Comparison of ENCODE assay signal across 8 mouse cellular contexts in the genomic region with DNA sequence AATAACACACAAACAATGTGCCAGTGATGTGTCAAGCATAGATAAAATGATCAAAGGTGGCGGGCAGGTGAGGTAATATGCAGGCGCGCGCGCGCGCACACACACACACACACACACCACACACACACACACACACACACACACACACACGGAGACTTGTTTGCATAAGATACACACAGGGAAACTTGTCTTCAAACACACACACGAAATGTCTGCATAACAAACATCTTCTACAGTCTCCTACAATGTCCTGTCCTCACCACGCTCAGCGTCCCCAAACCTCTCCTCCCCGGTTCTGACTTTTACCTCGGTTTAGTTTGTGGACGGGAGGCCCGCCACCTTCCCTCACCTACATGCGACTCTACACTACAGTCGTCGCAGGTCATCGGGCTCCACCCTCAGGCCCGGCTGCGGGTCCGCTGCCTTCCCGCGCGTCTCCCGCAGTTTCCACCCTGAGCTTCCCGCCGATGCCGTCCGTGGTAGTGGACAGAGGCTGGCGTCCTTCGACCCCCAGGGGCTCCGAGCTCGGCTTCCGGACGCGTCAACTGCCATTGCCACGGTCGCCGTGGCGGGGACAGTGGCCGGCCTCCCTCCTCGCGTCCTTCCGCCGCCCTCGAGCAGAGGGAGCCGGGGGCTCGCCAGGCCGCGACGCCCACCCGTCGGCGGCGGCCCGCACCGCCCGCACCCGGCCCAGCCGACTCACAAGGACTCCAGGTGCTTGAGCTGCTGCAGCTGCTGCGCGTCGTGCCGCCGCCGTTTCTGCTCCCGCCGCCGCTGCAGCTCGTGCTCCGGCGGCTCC. TPM values are rescaled to one million over a fixed set of nuclear protein-coding genes. Genes with fewer than 3 reads are reported as not detected.
DNase-seq lines count a peak whose midpoint lies in the region; ATAC-seq and TF ChIP-seq lines count a peak whose summit lies in the region.

No protein-coding gene starts in this region.

- H3K36me3 ChIP-seq in E14TG2a.4 (ENCODE audit: insufficient read depth, low read length): peaks cover 21% of the 10 kb centered on the region
- H3K36me3 ChIP-seq in heart, embryonic 15.5 days: peaks cover 11% of the 10 kb centered on the region; the same call in 1 of the 2 replicates
- no peaks in the 10 kb centered on the region for H3K36me3 ChIP-seq in lung, postnatal 0 days (ENCODE audit: insufficient read depth, low read length)

- WGBS in heart, embryonic 15.5 days: under 1% methylated on average over 67 of the region's 73 CpGs
- under 1% methylated on average over 59 of the region's 73 CpGs for WGBS in lung, postnatal 0 days

- H3K9ac ChIP-seq in heart, embryonic 15.5 days: peak overlapping the region; percentile 91
- H3K9ac ChIP-seq in lung, postnatal 0 days (replicated peaks; ENCODE audit: low read depth): peak overlapping the region; percentile 89

- peak overlapping the region; percentile 92 for H3K27ac ChIP-seq in heart, embryonic 15.5 days
- peak overlapping the region; percentile 92 for H3K27ac ChIP-seq in lung, postnatal 0 days (ENCODE audit: low read length)

- no peaks in the 10 kb centered on the region for H3K9me3 ChIP-seq in E14TG2a.4 (ENCODE audit: low read length)
- H3K9me3 ChIP-seq in heart, embryonic 15.5 days (replicated peaks): no peaks in the 10 kb centered on the region
- H3K9me3 ChIP-seq in lung, postnatal 0 days (ENCODE audit: low read length): no peaks in the 10 kb centered on the region

- no peak for TF ChIP-seq CTCF in E14TG2a.4 (conservative IDR thresholded peaks at IDR 0.05; ENCODE audit: low read length)
- no peak for TF ChIP-seq CTCF in lung, postnatal 0 days (IDR thresholded peaks at IDR 0.05)

- peak; percentile 72 for ATAC-seq in heart, embryonic 15.5 days (replicated peaks; ENCODE audit: insufficient number of reproducible peaks, insufficient read depth, low FRiP score, low read depth)
- peak; percentile 77 for ATAC-seq in lung, postnatal 0 days

- peaks cover 3% of the 10 kb centered on the region; the same call in 1 of the 2 replicates for H3K27me3 ChIP-seq in E14TG2a.4 (ENCODE audit: insufficient read depth, low read length)
- H3K27me3 ChIP-seq in heart, embryonic 15.5 days: no peaks in the 10 kb centered on the region
- no peaks in the 10 kb centered on the region for H3K27me3 ChIP-seq in lung, postnatal 0 days (replicated peaks; ENCODE audit: insufficient read depth, low read length)

- peaks cover 11% of the 10 kb centered on the region for H3K4me1 ChIP-seq in E14TG2a.4 (replicated peaks; ENCODE audit: low read depth, low read length)
- 0 out of 2 replicates have a peak, but pooled peaks cover 6% of the 10 kb centered on the region for H3K4me1 ChIP-seq in heart, embryonic 15.5 days (replicated peaks)
- no peaks in the 10 kb centered on the region for H3K4me1 ChIP-seq in lung, postnatal 0 days (ENCODE audit: insufficient read depth, low read depth, low read length)

- DNase-seq in adipocyte (ENCODE audit: low spot score): peak; percentile 35
- DNase-seq in embryo, embryonic 11.5 days (ENCODE audit: low read depth, low spot score): peak; percentile 19
- peak; percentile 56 for DNase-seq in kidney, postnatal 14 days
- DNase-seq in lung, postnatal 0 days (ENCODE audit: low spot score): peak; percentile 40
- peak; percentile 13 for DNase-seq in retina, adult 2 months (ENCODE audit: low read depth, low spot score)
- peak; percentile 66 for DNase-seq in yolk sac, embryonic 10.5 days (ENCODE audit: low spot score)

- peak overlapping the region; percentile 89 for H3K4me3 ChIP-seq in E14TG2a.4 (replicated peaks; ENCODE audit: low read length)
- H3K4me3 ChIP-seq in heart, embryonic 15.5 days: peak overlapping the region; percentile 90
- H3K4me3 ChIP-seq in lung, postnatal 0 days (ENCODE audit: low read depth, low read length): peak overlapping the region; percentile 85

- TF ChIP-seq EP300 in lung, postnatal 0 days (IDR thresholded peaks at IDR 0.05): no peak

- peak overlapping the region; percentile 80 for H3K4me2 ChIP-seq in heart, embryonic 15.5 days
- H3K4me2 ChIP-seq in lung, postnatal 0 days (replicated peaks; ENCODE audit: low read depth, low read length): peak overlapping the region; percentile 90

RNA-seq across cellular contexts. Expression of a gene that starts 2.0 kb away (rescaled TPM):
- 42.7 and 47.6 TPM in 2 replicates for polyA plus RNA-seq in heart, embryonic 15.5 days (2015; fragmentation: Nextera tagmentation; extraction: Ambion mirVana)
- polyA plus RNA-seq in lung, postnatal 0 days (2015; fragmentation: Nextera tagmentation; extraction: Ambion mirVana): 67.6 and 68.1 TPM in 2 replicates

RNA-seq across cellular contexts. Expression of a gene that starts 7.9 kb away (rescaled TPM):
- 7.6 and 9.2 TPM in 2 replicates for polyA plus RNA-seq in heart, embryonic 15.5 days (2015; fragmentation: Nextera tagmentation; extraction: Ambion mirVana)
- 7.1 and 11.2 TPM in 2 replicates for polyA plus RNA-seq in lung, postnatal 0 days (2015; fragmentation: Nextera tagmentation; extraction: Ambion mirVana)

RNA-seq across cellular contexts. Expression of a gene that starts 13.5 kb away (rescaled TPM):
- polyA plus RNA-seq in heart, embryonic 15.5 days (2015; fragmentation: Nextera tagmentation; extraction: Ambion mirVana): not detected in 2 replicates
- polyA plus RNA-seq in lung, postnatal 0 days (2015; fragmentation: Nextera tagmentation; extraction: Ambion mirVana): not detected in 2 replicates

RNA-seq across cellular contexts. Expression of a gene that starts 56.3 kb away (rescaled TPM):
- polyA plus RNA-seq in heart, embryonic 15.5 days (2015; fragmentation: Nextera tagmentation; extraction: Ambion mirVana): 2.0 and 3.1 TPM in 2 replicates
- polyA plus RNA-seq in lung, postnatal 0 days (2015; fragmentation: Nextera tagmentation; extraction: Ambion mirVana): 4.5 and 4.9 TPM in 2 replicates

Comparison
In these comparisons a context has a peak if more than half of its experiments do, and no peak if none do; other contexts are left out.
1. Peak in every context shown above with its lines: DNase-seq, ATAC-seq, H3K4me3 ChIP-seq and H3K27ac ChIP-seq.
2. DNase-seq: peak in every context shown above with its lines; median percentile 66 in yolk sac, embryonic 10.5 days; 56 in kidney, postnatal 14 days; 40 in lung, postnatal 0 days; 35 in adipocyte; 19 in embryo, embryonic 11.5 days; 13 in retina, adult 2 months.